Mouse (Mus musculus) urinary bladder, postnatal 4 days (tissue): ENCODE data around the gene Fam163b.
A peak's percentile ranks its signal among the peaks of the same experiment; 100 is the strongest.

Experiments used
- DNase-seq, 2 experiments: peaks; one replicate each; pipeline ENCODE4 v3.0.0; 2021 to 2022; ENCODE audit warnings: low spot score in 2 of 2

Fam163b gene

GRCm38 (mm10) chr2:27141950-27142693 lies at the start of gene Fam163b:
TSS of gene Fam163b (minus strand) at chr2:27142491.
- DNase-seq = peak in 1 of 2 experiments; percentile 33

GRCm38 (mm10) chr2:27189994-27190393 lies 47.7 kb upstream of the Fam163b start:
- DNase-seq = no peak

GRCm38 (mm10) chr2:27187531-27187930 lies 45.2 kb upstream of the Fam163b start:
- no peak for DNase-seq

DNA sequence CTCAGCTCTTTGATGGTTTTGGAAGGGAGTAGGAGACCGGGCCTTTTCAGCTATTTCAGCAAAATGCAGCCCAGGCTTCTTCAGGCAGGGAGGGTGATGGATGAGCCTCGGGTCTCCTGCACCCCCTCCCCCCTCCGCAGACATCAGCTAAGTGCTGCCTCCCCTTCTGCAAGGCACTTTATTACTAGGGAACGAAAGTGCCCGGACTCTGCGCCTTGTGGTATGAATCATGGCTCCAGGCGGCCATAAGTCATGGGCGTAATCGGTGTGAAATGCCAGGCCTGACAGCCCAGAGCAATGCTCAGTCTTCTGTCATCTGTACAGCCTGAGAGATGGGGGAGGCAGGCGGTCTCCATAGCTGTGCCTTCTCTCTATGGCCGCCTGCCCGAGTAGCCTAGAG lies 41.4 kb upstream of the Fam163b start:
- no peak for DNase-seq

GRCm38 (mm10) chr2:27181907-27182306 lies 39.6 kb upstream of the Fam163b start:
- DNase-seq = no peak

DNA sequence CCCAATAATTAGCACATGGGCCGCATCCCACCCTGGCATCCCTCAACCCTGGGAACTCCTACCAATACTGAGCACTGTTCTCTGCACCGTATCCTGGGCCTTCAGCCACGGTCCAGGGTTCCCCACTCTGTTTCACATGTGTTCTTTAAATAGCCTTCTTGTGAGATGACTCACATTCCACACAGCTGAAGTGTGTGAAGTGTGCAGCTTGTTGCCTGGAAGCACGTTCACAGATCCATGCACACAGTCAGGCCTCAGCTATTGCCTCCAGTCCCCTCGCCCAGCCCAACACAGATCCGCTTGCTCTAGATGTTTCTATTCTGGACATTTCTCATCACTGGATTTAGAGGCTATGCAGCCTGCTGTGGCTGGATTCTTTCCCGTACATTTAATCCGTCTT lies 36.8 kb upstream of the Fam163b start:
- no peak for DNase-seq

DNA sequence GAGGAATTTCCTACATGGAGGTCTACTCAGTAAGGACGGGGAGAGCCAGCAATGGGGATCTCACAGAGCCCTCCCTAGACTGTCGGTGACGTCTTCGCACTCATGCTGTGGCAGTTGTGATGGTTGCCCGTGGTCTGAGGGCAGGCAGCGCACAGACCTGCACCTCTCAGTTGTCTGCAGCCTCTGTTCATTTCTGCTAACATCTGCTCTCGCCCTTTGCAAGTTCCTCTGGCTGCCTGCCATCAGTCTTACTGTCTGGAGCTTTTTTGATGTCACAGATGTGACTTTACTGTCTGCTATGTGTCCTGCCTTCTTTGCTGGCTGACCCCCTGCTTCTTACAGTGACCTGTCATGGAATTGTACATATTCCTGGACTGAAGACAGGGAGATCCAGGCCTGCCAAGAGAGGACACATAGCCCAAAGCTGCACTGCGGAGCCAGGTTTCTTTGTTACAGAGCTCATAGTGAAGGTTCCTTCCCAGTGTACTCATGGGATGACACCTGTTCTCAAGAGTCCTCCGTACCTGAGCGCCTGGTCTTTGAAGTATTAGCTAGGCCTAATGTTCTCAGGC lies 33.5 kb upstream of the Fam163b start:
- no peak for DNase-seq

- DNase-seq = no peak
Observed at GRCm38 (mm10) chr2:27174242-27174641, 32.0 kb upstream of the Fam163b start.

- DNase-seq = no peak
Observed at GRCm38 (mm10) chr2:27166999-27167398, 24.7 kb upstream of the Fam163b start.

GRCm38 (mm10) chr2:27166074-27166473 lies 23.8 kb upstream of the Fam163b start:
- DNase-seq = no peak

DNA sequence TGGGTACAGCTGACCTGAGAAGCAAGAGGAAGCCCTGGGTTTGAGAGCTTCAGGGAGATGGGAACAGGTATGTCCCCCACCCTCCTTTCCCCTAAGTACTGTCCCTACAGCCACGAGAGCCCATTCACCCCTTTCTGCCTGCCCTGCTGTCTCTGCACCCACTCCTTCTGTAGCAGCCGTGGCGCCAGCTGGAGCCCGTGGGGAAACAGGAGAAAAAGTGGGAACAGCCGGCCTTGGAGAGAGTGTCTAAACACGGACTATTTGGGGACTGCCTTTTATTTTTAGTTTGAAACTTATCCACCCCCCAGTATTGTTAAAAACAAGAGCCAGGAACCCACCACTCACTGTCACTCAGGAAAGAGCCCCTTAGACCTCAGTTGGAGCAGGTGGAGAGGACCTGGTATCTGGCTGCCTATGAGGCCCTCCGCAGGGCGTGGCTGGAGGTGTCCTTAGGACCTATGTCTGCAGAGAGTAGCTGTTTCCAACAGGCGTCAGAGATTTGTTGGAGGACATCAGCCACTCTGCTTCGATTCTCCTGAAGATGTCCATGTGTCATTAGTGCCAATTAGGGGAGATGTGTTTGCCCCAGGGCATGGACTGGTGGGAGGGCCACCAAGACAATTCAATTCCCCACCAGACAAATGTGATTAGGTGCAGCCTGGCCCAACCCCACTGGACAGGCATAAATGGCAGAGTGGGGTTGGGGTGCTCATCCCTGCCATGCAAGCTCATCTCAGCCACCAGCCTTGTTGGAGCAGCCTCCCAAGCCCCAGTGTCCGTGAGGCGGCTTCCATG lies 22.7 kb upstream of the Fam163b start, which contains the start of gene Dbh:
Dbh (plus strand) TSS at position 438 of the 795 bp plus-strand sequence.
- DNase-seq = no peak

GRCm38 (mm10) chr2:27163851-27164250 lies 21.6 kb upstream of the Fam163b start:
- no peak for DNase-seq

DNA sequence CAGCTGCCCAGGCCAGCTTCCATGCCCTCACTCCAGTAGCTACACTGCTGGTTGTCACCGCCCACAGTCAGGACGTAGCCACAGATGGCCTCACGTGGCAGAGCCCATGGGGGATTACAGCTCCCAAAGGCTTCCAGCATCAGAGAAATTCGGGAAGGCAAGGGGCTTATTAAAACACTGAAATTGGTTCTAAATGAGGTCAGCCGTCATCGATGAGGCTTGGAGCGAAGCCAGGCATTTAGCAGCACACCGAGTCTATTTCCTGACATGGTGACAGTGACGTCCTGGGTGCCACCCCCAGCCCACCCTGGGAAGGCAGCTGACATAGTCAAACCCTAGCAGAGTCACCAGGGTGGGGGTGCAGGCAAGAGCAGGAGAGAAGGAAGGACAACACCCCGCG lies 20.4 kb upstream of the Fam163b start:
- DNase-seq = no peak

DNA sequence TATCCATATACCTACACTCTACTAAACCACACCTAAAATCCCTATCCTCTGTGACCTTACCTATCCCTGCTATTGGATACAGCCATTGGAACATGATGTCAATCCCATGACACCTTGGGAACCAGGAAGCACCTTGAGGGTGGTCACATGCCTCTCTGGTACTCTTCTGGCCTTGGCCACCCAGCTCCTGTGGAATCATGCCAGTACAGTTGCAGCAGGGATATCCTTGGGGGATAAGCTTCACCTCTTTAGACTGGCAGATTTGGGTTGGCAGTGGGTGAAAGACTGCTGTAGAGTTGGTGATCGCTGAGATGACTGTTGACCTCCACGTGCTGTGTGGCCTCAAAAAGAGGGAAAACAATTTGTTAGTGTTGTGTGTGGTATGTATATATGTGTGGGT lies 19.2 kb upstream of the Fam163b start:
- DNase-seq = no peak

- no peak for DNase-seq
Observed at GRCm38 (mm10) chr2:27156596-27156995, 14.3 kb upstream of the Fam163b start.

GRCm38 (mm10) chr2:27154466-27155185 lies 12.3 kb upstream of the Fam163b start:
- DNase-seq = no peak

DNA sequence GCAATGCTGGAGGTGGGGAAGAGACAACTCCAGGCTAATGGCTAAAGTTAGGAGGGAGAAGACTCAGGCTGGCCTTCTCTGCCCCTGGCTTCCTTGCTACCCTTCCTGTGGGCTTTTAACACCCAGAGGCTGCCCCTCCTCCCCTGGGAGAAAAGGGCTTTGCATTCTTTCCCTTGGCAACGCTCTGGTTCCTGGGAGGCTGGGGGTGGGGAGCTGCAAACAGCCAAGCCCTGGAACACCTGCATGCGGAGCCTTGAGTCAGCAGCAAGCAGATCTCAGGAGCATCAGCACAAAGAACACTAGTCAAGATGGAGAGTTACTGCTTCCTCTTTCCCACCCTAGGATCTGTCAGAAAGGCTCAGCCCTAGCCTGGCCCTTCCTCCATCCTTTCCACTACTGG lies 7.2 kb upstream of the Fam163b start:
- DNase-seq = no peak

DNA sequence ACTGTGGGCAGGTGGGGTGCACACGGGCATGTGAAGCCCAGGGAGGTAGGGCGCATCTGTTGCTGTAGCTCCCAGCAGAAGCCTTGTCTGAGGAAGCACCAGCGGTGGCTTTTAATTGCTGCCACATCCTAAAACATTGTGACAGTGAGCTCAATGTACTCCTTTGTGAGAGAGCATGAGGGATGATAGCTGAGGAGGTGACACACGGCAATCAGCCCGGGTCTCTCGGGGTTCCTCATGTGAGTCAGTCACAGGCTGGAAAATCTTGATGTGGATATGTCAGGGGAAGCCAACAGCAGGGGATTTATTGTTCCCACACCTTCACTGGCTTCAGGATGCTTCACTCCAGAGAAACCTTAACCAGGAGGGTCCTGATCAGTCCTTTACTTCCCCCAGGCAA lies 4.5 kb upstream of the Fam163b start:
- DNase-seq = no peak

- DNase-seq = no peak
Observed at GRCm38 (mm10) chr2:27144957-27145356, 2.7 kb upstream of the Fam163b start.

DNA sequence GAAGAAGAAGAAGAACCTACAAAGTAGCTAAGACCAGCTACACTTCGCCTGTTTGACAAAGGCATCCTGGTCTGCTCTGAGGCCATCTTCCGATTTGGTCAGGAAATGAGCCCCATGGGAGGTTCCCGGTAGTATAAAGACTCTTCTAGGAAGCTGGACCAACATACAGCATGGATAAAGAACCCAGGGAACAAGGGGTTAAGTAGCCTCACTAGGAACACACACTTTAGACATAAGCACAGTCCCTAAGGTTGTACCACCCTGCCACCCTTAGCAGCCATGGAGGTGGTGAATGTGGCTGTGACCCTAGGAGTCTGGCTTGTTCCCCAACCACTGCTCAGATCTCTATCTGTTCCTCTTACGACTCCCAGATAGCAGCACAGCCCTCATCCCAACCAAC lies 3.9 kb downstream of the Fam163b start:
- DNase-seq = no peak

- no peak for DNase-seq
Observed at GRCm38 (mm10) chr2:27136789-27137188, 5.5 kb downstream of the Fam163b start.

DNA sequence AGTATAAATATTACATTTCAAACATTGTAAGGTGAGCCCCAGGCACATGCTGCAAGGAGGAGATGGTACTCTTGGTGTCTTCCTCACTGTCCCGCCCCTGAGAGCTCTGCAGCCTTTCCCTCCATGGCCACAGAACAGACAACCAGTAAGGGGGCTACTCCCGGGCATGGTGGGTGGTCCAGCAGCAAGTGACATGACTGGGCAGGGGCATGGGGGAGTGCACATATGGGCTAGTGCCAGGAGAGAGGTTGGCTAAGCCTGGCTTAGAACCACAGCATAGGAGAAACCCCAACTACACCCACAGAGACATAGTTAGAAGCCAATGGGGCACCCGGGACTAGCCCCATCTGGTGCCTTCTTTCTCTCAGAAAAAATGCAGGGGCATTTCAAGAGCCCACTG lies 6.0 kb downstream of the Fam163b start:
- DNase-seq = no peak
